Comparison of ENCODE assay signal across 9 mouse cellular contexts in genomic region chr4:53886342-53887088, GRCm38 (mm10).
A peak's percentile ranks its signal among the peaks of the same experiment; 100 is the strongest.
DNase-seq lines count a peak whose midpoint lies in the region; ATAC-seq and TF ChIP-seq lines count a peak whose summit lies in the region.
"Had no signal": no experiment of that assay in that cellular context is flagged by ENCODE, and none has a peak within 500 bp of the region (broad histone marks: within the 10 kb centered on the region; RNA-seq: fewer than 3 reads in every experiment).

No protein-coding gene starts in this region.

- WGBS in limb, embryonic 14.5 days: 17% methylated on average over 22 of the region's 22 CpGs

- peak; percentile 28 for DNase-seq in gastrocnemius, postnatal 10 days
- DNase-seq in gastrocnemius, adult 8-10 months (ENCODE audit: low spot score in 2 of 2): no peak
- peak; percentile 7 for DNase-seq in urinary bladder, postnatal 14 days (ENCODE audit: low spot score)
- no peak for DNase-seq in urinary bladder, postnatal 36 days (ENCODE audit: low spot score in 2 of 2)
- no peak for DNase-seq in limb, embryonic 14.5 days (ENCODE audit: low spot score)
- no peak for DNase-seq in layer of hippocampus, postnatal 25 days (ENCODE audit: extremely low spot score in 1 of 2, low spot score in 1 of 2)
- no peak for DNase-seq in cerebellum, postnatal 36 days
- no peak for DNase-seq in ovary, adult 18-20 months (ENCODE audit: low spot score)

- H3K27me3 ChIP-seq in limb, embryonic 14.5 days (ENCODE audit: control insufficient read depth, insufficient read depth, low read length): 0 out of 2 replicates have a peak, but pooled peaks cover 3% of the 10 kb centered on the region

- H3K9me3 ChIP-seq in limb, embryonic 14.5 days (ENCODE audit: control insufficient read depth, low read length): no peaks in the 10 kb centered on the region

- ATAC-seq in limb, embryonic 14.5 days (ENCODE audit: low FRiP score, low read depth): no peak
- ATAC-seq: CD4-positive, CD25-positive, alpha-beta regulatory T cell, adult 4 months had no signal

- H3K4me3 ChIP-seq in limb, embryonic 14.5 days (replicated peaks; ENCODE audit: low read length): peak overlapping the region; percentile 3

- no peak overlapping the region for H3K27ac ChIP-seq in limb, embryonic 14.5 days (replicated peaks; ENCODE audit: low read depth, low read length)

- H3K36me3 ChIP-seq in limb, embryonic 14.5 days (ENCODE audit: control insufficient read depth, insufficient read depth, low read length): no peaks in the 10 kb centered on the region

- 0 out of 2 replicates have a peak overlapping the region, but pooled peaks have one; percentile 9 for H3K9ac ChIP-seq in limb, embryonic 14.5 days (ENCODE audit: low read depth, low read length, severe bottlenecking)

- no peak for TF ChIP-seq POLR2A in limb, embryonic 14.5 days (IDR thresholded peaks at IDR 0.05; ENCODE audit: borderline replicate concordance, extremely low read depth, insufficient read depth, insufficient read length)

- 0 out of 2 replicates have a peak, but pooled peaks cover 4% of the 10 kb centered on the region for H3K4me1 ChIP-seq in limb, embryonic 14.5 days (ENCODE audit: control insufficient read depth, insufficient read depth, low read length)

- H3K4me2 ChIP-seq in limb, embryonic 14.5 days (replicated peaks; ENCODE audit: low read depth, low read length, severe bottlenecking): peak overlapping the region; percentile 43

Comparison
In these comparisons a context has a peak if more than half of its experiments do, and no peak if none do; other contexts are left out.
1. DNase-seq: peak in gastrocnemius, postnatal 10 days (single experiment) and urinary bladder, postnatal 14 days (single experiment); none in gastrocnemius, adult 8-10 months (0 of 2), urinary bladder, postnatal 36 days (0 of 2), limb, embryonic 14.5 days (single experiment), layer of hippocampus, postnatal 25 days (0 of 2), cerebellum, postnatal 36 days (0 of 2) and ovary, adult 18-20 months (single experiment).